ENCODE assay signal across 8 mouse cellular contexts in the genomic region with DNA sequence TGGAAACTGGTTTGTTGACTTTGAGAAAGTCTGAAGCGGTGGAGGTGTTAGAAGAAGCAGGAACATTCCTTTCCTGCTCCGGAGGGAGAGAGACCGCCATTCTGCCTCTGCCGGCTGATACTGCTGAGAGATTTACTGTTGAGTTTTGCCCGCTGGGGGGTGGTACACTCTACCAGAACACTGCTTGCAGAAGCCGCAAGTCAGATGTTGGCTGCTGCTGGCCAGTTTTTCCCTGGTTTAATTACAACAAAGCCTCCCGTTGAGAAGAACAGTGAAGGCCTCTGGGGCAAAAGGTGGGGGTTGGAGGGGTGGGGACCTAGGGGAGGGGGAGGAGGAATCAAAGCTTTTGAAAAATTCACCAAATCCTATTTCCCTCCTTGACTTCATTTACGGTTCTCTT. TPM values are rescaled to one million over a fixed set of nuclear protein-coding genes. Genes with fewer than 3 reads are reported as not detected.
DNase-seq lines count a peak whose midpoint lies in the region; ATAC-seq and TF ChIP-seq lines count a peak whose summit lies in the region.

No protein-coding gene starts in this region.

- H3K27me3 ChIP-seq in intestine, embryonic 15.5 days (replicated peaks), result no peaks in the 10 kb centered on the region
- H3K27me3 ChIP-seq in stomach, embryonic 14.5 days (ENCODE audit: control insufficient read depth, insufficient read depth, low read length), result no peaks in the 10 kb centered on the region

- no peak overlapping the region for H3K27ac ChIP-seq in cortical plate, adult 2 months (ENCODE audit: insufficient read depth, low read length)
- H3K27ac ChIP-seq in intestine, embryonic 15.5 days, result no peak overlapping the region
- H3K27ac ChIP-seq in stomach, embryonic 14.5 days (ENCODE audit: low read length), result no peak overlapping the region

- ATAC-seq in intestine, embryonic 15.5 days, result peak; percentile 57
- peak; percentile 66; the same call in 1 of the 2 replicates for ATAC-seq in stomach, embryonic 14.5 days (ENCODE audit: insufficient number of reproducible peaks, insufficient read depth, low FRiP score, low read depth)
- no peak for ATAC-seq in erythroid progenitor cell, adult 5-6 weeks (replicated peaks; ENCODE audit: low FRiP score, poor library complexity, severe bottlenecking)

- TF ChIP-seq POLR2A in cortical plate, adult 2 months (IDR thresholded peaks at IDR 0.05; ENCODE audit: extremely low read depth, insufficient read depth, low read length), result no peak

- no peaks in the 10 kb centered on the region for H3K36me3 ChIP-seq in intestine, embryonic 15.5 days
- H3K36me3 ChIP-seq in stomach, embryonic 14.5 days (ENCODE audit: control insufficient read depth, insufficient read depth, low read length), result no peaks in the 10 kb centered on the region

- H3K9ac ChIP-seq in intestine, embryonic 15.5 days, result 0 out of 2 replicates have a peak overlapping the region, but pooled peaks have one; percentile 23
- no peak overlapping the region for H3K9ac ChIP-seq in stomach, embryonic 14.5 days (replicated peaks; ENCODE audit: low read depth, low read length)

- no peaks in the 10 kb centered on the region for H3K9me3 ChIP-seq in intestine, embryonic 15.5 days
- no peaks in the 10 kb centered on the region for H3K9me3 ChIP-seq in stomach, embryonic 14.5 days (ENCODE audit: control insufficient read depth, low read depth, low read length)

- H3K4me1 ChIP-seq in cortical plate, adult 2 months (ENCODE audit: control insufficient read depth, insufficient read depth, low read length), result peaks cover 3% of the 10 kb centered on the region; the same call in 1 of the 2 replicates
- peaks cover 3% of the 10 kb centered on the region; the same call in 1 of the 2 replicates for H3K4me1 ChIP-seq in intestine, embryonic 15.5 days (replicated peaks)
- H3K4me1 ChIP-seq in stomach, embryonic 14.5 days (ENCODE audit: control insufficient read depth, insufficient read depth, low read length), result peaks cover 7% of the 10 kb centered on the region; the same call in 1 of the 2 replicates

- peak; percentile 66 for TF ChIP-seq CTCF in cortical plate, adult 2 months (IDR thresholded peaks at IDR 0.05; ENCODE audit: extremely low read depth, insufficient read depth, low read length)

- 7% methylated on average over 8 of the region's 8 CpGs for WGBS in intestine, embryonic 15.5 days
- WGBS in stomach, embryonic 14.5 days, result 3% methylated on average over 8 of the region's 8 CpGs

- DNase-seq in adrenal gland, postnatal 10 days, result peak; percentile 77
- DNase-seq in gastrocnemius, adult 8-10 months (ENCODE audit: low spot score in 2 of 2), result peak; percentile 3 to 5
- peak; percentile 47 to 87 for DNase-seq in left cerebral cortex, adult 9 months (ENCODE audit: low spot score in 2 of 2)
- DNase-seq in mesoderm, embryonic 11.5 days (ENCODE audit: low read depth, low spot score), result peak; percentile 90

- H3K4me3 ChIP-seq in cortical plate, adult 2 months (ENCODE audit: insufficient read depth, low read length), result peak overlapping the region; percentile 52
- H3K4me3 ChIP-seq in intestine, embryonic 15.5 days (replicated peaks), result peak overlapping the region; percentile 27
- peak overlapping the region; percentile 4 for H3K4me3 ChIP-seq in stomach, embryonic 14.5 days (ENCODE audit: low read depth, low read length)

- peak overlapping the region; percentile 53 for H3K4me2 ChIP-seq in intestine, embryonic 15.5 days (replicated peaks)
- H3K4me2 ChIP-seq in stomach, embryonic 14.5 days (replicated peaks; ENCODE audit: low read depth, low read length), result peak overlapping the region; percentile 31

RNA-seq across cellular contexts. Expression of gene Flrt3, which starts 3.0 kb away (rescaled TPM):
- 1 to 10 TPM; 5.2 to 6.7 TPM for total RNA-seq in adrenal gland, postnatal 10 days (2021)
- 11.3 and 11.8 TPM in 2 replicates for polyA plus RNA-seq in cortical plate, adult 2 months (2012; rRNA removed)
- under 1 TPM; 0.07 to 0.22 (median 0.16) TPM for total RNA-seq in gastrocnemius, adult 8-10 months (2022)
- 29.3 TPM in 2 replicates for polyA plus RNA-seq in intestine, embryonic 15.5 days (2015; fragmentation: Nextera tagmentation; extraction: Ambion mirVana)
- 24.0 and 25.1 TPM in 2 replicates for polyA plus RNA-seq in stomach, embryonic 14.5 days (2014; fragmentation: Nextera tagmentation; extraction: Ambion mirVana)
- total RNA-seq in erythroid progenitor cell, adult 5-6 weeks (2015; ENCODE audit: low replicate concordance), result not detected in 2 replicates
- not detected in 2 replicates for total RNA-seq in erythroid progenitor cell, adult 5-6 weeks (2017; ENCODE audit: low replicate concordance)

Comparison
In these comparisons a context has a peak if more than half of its experiments do, and no peak if none do; other contexts are left out.
1. DNase-seq: peak in every context shown above with its lines; median percentile 90 in mesoderm, embryonic 11.5 days; 77 in adrenal gland, postnatal 10 days; 67 in left cerebral cortex, adult 9 months; 4 in gastrocnemius, adult 8-10 months.
2. RNA of gene Flrt3, which starts 3.0 kb away (total RNA-seq): 5.2 to 6.7 TPM in adrenal gland, postnatal 10 days; 0.07 to 0.22 TPM in gastrocnemius, adult 8-10 months and not detected in erythroid progenitor cell, adult 5-6 weeks; every median in the first group is over 4 times any median in the second.
3. Peak in every context shown above with its lines, with median percentiles within 50 percentile points of each other: H3K4me3 ChIP-seq.